Mouse (Mus musculus) layer of hippocampus, postnatal 36 days (tissue): Measurements from ENCODE around the gene Bpifa3. TPM values are rescaled to one million over a fixed set of nuclear protein-coding genes. Genes with fewer than 3 reads are reported as not detected.
"Not testable (repeated sequence)": the region's sequence is repeated elsewhere in the genome, so short reads cannot be mapped to it uniquely, and the experiment has no call there.

Source experiments
- DNase-seq, 2 experiments: peaks; one replicate each; pipeline ENCODE4 v3.0.0; 2022
- total RNA-seq, 2 experiments: library from RNA; stranded (reverse); gene quantifications; 2 replicates each; pipeline ENCODE4 v1.2.3; 2021

Gene Bpifa3
- not detected for total RNA-seq

DNA sequence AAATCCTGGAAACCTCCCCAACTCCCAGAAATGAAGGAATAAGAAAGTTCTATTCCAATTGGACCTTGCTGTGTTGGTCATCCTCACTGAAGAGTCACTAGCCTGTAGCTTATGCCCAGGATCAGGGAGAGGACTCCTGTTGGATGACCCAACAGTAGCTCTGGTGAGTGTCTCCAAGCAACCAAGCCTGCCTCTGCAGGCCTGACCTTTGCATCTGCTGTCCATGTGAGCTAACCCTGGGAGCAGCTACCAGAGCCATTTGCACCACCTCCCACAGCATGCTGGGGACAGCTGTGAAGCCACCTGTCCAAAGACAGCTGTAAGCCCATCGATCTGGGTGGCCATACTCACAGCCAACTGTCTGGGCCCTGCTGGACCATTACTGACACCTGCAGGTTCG lies at the start of gene Bpifa3:
Gene Bpifa3 (plus strand): TSS at position 217 of the 400 bp plus-strand sequence.
- DNase-seq, result no peak

DNA sequence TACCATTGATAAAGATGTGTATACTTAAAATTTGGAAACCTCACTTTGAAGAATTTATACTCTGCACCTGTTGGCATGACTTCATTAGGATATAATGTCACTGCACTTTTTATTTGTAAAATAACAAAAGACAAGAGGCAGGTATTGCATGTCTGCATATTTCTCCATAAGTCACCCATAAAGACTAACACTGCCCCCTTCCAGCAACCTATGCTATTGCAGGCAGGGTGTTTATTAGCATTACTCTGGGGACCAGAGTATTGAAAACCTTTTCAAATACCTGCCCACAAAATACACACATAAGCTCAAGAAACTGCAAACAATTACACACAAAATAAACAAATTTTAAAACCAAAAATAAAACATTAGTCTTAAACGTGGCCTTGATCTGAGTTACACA lies 32.4 kb upstream of the Bpifa3 start:
- DNase-seq, result no peak

DNA sequence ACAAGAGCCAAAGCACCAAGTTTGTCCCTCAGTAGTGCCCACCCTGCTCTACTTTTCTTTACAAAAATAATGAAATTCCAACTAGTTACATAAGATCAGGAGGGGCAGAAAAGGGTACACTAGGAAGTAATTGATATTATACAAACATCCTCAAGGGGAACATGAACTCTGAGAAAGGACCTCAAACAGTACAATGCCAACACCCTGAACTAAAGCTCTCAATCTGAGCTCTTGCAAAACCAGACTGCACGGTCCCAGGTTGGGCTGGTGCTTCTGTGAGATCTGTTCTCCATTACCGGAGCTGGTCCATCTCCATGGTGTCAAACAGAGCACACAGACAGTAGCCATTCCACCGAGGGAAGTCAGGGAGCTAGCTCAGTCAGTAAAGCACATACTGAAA lies 12.8 kb upstream of the Bpifa3 start:
- DNase-seq, result no peak

DNA sequence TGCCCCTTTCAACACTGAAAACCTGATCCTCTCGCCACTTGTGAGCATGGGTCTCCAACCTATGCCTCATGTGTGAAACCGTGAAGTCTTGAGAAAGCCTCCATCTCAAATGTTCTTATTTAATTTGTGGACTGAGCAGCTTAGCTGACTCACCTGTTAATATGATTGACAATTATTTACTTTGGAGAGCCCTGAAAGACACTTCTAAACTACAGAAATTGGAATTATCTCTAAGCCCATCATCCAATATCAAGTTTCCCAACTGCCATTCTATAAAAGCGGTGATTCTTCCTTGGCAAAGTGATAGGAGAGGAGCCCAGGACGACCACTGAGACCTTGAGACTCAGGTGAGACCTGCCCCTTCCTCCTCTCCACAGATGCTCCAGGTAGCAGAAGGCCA lies 12.4 kb downstream of the Bpifa3 start, which contains the start of gene Bpifa1:
Gene Bpifa1 (plus strand): TSS at position 301 of the 400 bp plus-strand sequence.
- DNase-seq, result no peak

DNA sequence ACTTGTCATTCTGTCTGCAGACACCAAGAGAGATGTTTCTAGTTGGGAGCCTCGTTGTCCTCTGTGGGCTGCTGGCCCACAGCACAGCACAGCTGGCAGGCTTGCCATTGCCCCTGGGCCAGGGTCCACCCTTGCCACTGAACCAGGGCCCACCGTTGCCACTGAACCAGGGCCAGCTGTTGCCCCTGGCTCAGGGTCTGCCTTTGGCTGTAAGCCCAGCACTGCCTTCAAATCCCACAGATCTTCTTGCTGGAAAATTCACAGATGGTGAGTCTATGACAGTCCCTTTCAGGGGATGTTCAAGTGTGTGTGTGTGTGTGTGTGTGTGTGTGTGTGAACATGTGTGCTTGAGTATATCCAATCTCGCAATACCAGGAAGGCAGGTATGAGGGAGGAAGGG lies 13.6 kb downstream of the Bpifa3 start:
- DNase-seq, result no peak

DNA sequence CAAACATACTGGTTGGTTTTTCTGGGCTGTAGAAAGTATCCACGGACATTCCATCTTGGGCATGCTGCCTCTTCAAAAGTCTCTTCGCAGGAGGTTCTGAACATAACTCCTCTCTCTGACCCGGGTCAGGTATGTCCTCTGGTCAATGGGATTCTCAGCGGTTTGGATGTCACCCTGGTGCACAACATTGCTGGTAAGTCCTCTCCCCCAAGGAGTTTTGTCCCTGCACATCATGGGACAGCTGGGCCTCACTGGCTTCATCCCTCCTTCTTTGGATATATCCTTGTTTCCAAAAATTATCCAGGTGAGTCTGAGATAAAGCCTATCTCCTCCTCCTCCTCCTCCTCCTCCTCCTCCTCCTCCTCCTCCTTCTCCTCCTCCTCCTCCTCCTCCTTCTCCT lies 17.4 kb downstream of the Bpifa3 start:
- DNase-seq, result no peak

DNA sequence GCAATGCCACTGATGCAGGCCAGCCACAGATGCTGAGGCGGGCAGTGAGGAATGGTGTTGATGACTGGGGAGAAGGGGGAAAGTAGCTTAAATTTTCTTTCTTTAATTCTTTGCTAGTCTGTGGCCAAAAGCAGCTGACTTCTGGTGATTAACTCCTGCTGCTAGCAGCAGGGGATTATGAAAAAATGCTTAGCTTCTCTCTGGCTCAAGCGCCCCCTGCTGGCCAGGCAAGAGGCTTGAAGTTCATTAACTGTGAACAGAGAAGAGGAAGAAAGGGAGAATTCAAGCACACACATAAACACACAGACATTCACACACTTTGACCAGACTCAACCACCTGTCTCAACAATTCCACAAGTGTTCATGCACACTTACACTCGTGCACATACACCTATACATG lies 28.3 kb downstream of the Bpifa3 start:
- peak in 1 of 2 experiments; percentile 19 for DNase-seq

DNA sequence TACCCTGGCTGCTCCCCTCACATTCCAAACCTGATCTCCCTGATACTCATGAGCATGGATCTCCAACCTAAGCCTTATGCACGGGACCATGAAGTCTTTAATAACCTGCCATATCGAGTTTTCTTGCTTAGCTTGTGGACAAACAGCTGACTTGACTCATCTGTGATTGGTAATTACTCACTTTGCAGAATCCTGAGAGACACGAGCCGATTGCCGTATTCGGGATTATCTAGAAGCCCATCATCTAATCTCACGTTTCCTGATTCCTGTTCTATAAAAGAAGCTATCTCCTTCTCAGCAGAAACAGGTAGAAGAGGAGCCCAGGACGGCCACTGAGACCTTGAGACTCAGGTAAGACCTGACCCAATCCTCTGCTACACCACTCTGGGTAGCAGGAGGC lies 32.2 kb downstream of the Bpifa3 start, which contains the start of gene Bpifa5:
Gene Bpifa5 (plus strand): TSS at position 301 of the 400 bp plus-strand sequence.
- DNase-seq, result no peak

DNA sequence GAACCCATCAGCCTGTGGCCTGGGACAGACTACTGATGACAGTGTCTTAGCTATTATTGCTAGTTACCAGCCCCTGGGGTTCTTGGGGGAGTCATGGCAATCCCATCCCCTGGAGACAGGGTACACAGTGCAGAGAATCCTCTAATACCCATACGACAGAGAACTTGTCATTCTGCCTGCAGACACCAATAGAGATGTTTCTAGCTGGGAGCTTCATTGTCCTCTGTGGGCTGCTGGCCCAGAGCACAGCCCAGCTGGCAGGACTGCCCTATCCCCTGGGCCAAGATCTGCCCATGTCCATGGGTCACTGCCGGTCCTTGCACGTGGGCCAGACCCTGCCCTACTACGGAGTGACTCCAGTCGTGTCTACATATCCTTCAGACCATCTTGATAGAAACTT lies 33.2 kb downstream of the Bpifa3 start:
- DNase-seq, result peak in 1 of 2 experiments; percentile 10

DNA sequence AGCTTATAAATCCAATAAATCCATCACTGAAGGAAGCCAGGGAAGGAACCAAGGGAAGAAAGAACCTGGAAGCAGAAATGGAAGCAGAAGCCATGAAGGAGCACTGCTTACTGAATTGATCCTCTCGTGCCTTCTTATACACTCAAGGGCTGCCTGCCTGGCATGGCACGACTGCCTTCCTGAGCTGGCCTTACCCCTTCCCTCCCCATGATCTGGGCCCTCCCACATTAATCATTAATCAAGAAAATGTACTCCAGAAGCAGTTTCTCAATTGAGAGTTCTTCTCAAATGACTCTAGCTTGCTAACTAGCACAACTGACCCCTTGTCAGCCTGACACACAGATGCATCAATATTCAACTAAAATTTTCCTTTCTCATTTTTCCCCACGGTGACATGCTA lies 39.0 kb downstream of the Bpifa3 start:
- DNase-seq, result no peak

DNA sequence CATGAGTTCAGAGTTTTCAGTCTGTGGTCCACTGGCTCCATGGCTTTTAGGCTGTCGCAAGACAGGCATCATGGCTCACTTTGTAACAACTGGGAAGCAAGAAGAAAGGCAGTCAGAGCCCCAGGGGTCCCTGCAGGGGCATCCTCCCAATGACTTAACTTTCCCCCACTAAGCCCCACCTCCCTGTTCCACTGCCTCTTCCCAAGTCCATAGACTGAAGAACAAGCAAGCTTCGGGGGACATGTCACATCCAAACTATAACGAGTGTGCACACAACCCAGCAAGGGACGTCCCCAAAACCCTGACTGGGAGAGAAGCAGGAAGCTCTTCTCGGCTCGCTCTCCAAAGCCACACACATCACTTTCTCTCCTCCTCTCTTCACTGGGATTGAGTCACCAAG lies 41.5 kb downstream of the Bpifa3 start:
- no peak for DNase-seq

DNA sequence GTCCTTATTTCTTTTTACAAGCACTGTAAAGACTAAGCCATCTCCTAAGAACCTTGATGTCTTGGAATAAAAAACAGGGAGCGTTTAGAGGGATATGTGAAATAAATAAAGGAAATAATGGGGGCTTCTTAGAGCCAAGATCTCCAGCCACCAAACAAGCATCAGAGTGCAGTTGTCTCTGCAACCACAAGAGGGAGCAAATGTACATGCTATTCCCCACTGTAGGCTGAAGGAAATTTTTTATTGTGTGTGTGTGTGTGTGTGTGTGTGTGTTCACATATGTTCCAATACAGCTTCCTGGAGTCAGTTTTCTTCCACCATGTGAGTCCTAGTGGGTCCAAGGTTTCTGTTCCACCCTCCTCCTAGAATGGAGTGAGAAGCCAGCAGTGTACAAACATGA lies 43.2 kb downstream of the Bpifa3 start:
- peak in 1 of 2 experiments; percentile 21 for DNase-seq

DNA sequence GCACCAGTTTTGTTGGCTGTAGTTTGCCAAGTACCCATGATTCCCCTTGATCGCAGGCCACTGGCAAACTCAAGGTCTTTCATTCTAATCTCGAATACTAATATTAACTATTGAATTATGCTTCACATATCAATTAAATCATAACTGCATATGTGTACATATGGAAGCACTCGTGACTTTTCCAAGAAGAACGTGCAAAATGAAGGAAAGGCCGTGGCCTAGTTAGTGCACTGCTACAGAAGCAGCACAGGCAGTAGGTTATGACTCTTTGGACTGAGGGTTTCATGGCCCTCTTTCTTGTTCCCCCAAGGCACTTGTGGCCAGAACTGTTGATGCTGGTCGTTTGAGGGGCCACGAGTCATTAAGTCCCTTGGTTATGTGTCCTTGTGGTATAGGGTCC lies 51.8 kb downstream of the Bpifa3 start:
- DNase-seq, result not testable (repeated sequence)

DNA sequence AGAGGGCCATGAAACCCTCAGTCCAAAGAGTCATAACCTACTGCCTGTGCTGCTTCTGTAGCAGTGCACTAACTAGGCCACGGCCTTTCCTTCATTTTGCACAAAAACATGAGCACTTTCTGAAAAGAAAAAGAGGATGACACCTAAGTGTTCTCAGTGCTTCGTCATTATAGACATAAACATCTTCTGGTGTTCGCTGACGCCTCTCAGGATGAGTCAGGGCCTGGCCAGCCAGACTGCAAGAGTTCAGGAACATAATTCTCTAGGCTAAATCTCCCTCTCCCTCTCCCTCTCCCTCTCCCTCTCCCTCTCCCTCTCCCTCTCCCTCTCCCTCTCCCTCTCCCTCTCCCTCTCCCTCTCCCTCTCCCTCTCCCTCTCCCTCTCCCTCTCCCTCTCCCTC lies 52.9 kb downstream of the Bpifa3 start:
- DNase-seq, result not testable (repeated sequence)

DNA sequence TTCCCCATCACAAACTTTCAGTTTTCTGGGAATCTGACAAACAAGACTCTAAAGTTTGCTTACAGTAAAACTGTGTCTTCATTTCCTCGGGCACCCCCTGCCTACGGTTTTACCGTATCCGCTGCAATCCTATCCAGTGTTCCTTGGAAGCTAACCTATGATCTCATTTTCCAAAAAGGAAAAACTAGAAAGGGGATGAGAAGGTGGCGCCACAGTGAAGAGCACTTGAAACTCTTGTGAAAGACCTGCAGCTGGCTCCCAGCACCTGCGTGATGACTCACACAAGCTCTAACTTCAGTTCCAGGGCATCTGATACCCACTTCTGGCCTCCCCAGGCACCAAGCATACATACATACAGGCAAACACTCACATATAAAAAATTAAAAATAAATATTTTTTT lies 55.2 kb downstream of the Bpifa3 start:
- no peak for DNase-seq

DNA sequence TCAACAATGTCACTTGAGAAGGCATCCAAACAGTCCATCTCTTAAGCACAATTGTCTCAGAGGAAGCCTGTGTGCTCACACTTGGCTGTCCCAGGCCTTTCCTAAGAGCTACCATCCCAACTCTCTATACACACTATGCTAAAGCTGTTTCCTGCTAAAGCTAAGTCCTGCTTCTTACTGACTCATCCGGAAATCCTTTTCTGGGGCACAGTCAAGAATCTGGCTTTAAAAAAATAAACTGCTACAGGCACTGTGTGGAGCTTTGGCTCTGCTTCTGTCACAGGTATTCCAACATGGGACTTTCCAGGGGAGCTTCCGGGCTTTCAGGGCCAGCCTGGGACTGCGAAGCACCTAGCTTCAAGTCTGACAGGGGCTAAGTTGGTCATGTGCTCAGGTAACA lies 55.6 kb downstream of the Bpifa3 start:
- DNase-seq, result no peak

DNA sequence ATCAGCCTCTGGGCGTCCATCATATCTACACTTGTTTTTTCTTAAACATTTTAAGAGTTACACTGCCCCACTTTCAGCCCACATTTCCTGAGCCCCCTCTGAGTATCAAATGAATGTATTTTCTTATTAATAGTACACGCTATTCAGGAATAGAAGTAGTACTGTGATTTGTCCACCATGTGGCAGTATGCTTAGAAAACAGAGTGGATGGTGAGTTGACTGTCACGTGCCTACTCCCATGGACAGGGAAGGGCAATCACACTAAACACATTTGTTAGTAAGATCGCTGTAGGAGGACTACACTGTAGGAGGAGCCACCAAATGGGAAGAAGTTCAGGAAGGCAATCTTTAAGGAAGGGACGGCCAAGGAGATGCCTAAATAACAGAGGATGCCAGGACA lies 57.3 kb downstream of the Bpifa3 start:
- no peak for DNase-seq

Other genes with a start within 250 kb of the Bpifa3 start
- gene Bpifb6, start 229.9 kb upstream of the Bpifa3 start, total RNA-seq, result not detected
- gene Bpifb3, start 212.1 kb upstream of the Bpifa3 start, total RNA-seq, result not detected
- not detected for gene Bpifb4, start 192.1 kb upstream of the Bpifa3 start, total RNA-seq
- not detected for gene Bpifa6, start 155.4 kb upstream of the Bpifa3 start, total RNA-seq
- gene Bpifa2, start 122.1 kb upstream of the Bpifa3 start, total RNA-seq, result not detected
- gene Bpifa1, start 12.5 kb downstream of the Bpifa3 start, total RNA-seq, result not detected
- not detected for gene Bpifa5, start 32.3 kb downstream of the Bpifa3 start, total RNA-seq
- gene Bpifb1, start 60.5 kb downstream of the Bpifa3 start, total RNA-seq, result under 1 TPM in 1 of 2 experiments, not detected in 1; 0.12 TPM
- not detected for gene Bpifb5, start 93.4 kb downstream of the Bpifa3 start, total RNA-seq
- gene Bpifb9a, start 127.5 kb downstream of the Bpifa3 start, total RNA-seq, result not detected
- gene Bpifb9b, start 176.9 kb downstream of the Bpifa3 start, total RNA-seq, result not detected
- 10 to 100 TPM; 12.7 to 16.7 TPM for gene Cdk5rap1, start 242.7 kb downstream of the Bpifa3 start, total RNA-seq